Mouse (Mus musculus) CH12F3 (cell line): ENCODE measurements around the gene Rcor2.

Experiments
- in situ Hi-C: fragments of 300-500 bp; cut with MboI; formaldehyde crosslinking; loops from 2 replicates; pipeline ENCODE4 v1.14.3; 2020; ENCODE audit warnings: low sequenced_read_pairs

Rcor2 gene

DNA sequence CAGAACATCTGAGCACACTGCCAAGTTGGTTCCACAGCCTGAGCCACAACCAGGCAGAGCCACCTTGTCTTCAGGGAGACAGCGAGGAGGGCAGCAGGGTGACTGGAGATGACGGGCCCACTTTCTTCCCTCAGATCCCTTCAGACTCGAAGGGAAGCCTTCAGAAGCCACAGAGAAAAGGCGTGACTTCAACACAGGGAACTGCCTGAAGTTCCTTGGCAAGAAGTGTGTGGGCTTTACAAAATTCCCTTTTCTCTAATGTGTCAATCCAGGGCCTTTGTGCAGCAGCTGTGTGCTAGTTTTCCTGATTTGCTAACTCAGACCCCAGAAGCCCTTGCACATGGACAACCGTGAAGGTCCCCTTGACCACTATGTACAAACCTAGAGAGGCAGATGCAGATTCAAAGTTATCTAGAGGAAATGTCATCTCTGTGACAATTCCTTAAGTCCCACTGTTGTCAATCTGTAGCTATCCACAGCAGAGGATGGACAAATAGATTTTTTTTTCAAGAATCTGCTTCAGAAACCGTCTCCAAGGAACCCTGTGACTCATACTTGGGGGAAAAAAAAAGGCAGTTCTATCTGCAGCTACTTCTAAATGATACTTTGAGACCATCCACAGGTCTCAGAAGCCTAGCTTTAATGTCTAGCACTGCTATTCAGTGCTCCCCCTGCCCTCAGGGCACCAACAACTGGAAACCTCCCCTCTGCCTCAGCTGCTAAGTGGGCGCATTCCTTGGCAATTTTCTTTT lies 25.0 kb downstream of the Rcor2 start:
- in situ Hi-C loops: no loop called here

DNA sequence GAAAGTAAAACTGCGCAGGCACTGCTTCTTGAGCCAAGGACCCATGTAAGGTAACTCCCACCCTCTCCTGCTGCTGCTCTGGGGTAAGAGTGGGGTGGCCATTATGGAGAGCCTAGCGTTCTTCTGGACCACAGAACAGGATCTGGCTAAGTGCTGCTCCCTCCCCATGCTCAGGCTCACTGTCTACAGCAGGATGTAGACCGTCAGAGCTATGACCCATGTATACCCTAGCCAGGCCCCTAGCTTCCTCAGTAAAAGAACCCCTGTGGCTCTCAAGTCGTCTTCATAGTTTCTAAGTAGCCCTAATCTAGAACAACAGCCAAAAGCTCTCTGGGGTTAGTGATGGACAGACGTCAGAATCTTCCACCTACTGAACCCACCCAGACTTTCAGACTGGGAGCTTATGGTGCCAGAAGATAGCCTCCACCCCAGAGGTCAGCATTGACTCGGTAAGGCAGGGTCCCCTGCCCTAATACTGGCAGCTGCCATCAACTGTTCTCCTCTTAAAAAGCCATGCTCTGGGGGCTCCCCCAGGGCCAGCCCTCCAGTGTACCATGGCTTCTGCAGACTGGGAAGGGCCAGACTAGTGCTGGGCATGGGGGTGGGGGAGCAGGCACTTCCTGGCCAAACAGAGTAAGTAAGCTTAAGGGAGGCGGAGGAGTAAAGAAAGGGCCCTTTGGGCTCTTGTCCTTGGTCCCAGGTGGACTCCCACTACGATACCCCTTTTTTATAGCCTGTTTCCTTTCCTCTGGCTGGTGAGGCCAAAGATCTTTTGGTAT lies 27.2 kb downstream of the Rcor2 start:
- in situ Hi-C loops: no loop called here

DNA sequence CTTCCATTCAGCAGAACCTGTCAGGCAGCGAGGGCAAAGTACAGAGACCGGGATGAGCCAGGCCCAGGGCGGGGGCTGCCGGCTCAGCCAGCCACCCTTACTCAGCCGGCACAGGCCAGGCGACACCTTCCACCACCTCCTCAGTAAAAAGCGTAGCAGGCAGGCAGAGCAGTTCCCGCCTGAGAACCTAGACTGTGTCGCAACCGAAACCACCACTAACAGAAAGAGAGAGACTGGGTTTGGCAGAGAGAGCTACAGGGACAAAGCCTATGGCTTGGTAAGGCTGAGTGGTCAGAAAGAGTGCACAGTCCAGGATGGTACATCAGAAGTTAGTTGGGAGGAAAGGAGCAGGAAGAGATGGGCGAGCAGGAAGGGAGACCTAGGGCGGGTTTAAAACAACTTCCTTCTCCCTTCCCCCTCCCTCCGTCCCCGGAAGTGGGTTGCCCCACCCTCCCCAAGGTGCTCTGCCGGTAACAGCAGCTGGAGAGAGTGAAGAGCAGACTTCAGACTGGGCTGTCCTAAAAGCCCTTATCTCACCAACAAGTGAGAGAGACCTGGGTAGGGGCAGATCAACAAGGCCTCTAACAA lies 28.0 kb downstream of the Rcor2 start:
- in situ Hi-C loops: no loop called here

DNA sequence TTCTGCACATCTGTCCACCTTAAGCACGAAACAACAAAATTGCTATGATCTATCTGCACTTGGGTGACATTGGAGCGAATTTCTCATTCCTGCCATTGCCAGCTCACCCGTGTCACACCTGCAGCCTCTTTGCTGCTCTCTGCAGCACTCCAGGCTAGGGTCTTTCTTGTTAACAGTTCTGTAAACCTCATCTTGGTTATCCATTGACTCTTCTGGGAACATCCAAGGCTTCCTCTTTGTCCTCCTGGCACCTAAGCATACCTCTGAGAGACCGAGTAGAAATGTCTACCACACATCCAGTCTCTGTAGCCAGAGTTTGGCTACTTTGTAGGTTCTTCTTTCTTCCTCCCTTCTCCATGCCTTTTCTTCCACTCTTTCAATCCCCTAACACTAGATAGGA lies 28.8 kb downstream of the Rcor2 start:
- in situ Hi-C loops: no loop called here

DNA sequence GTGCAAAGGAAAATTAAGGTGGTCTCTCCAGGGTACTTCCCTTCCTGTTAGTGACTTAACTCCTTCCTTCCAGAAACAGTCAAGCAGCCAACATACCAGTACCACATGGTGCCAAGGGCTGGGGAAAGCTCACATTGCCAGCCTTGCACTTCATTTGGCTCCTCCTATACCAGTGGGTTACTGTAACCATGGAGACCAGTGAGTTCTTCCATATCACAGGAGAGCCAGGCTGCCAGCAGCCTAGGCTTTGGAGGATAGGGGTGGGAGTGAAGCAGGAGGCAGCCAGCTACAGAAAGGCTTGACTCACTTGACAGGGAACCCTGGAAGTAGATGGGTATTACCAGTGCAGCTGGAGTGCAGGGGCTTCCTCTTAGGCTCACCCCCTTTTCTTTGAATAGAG lies 31.9 kb downstream of the Rcor2 start:
- in situ Hi-C loops: no loop called here

DNA sequence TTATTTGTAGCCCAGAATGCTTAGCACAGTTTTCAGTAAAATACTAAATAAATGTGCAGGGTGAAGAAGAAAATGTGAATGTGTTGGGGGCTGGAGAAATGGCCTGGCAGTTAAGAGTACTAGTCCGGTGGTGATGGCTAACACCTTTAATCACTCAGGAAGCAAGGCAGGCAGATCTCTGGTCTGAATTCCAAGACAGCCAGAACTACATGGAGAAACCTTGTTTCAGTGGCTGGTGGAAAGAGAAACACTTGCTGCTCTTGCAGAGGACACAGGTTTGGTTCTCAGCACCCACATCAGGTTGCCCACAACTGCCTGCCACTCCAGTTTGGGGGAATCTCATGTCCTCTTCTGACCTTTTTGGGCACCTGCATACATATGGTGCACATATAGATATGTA lies 33.0 kb downstream of the Rcor2 start:
- in situ Hi-C loops: no loop called here

DNA sequence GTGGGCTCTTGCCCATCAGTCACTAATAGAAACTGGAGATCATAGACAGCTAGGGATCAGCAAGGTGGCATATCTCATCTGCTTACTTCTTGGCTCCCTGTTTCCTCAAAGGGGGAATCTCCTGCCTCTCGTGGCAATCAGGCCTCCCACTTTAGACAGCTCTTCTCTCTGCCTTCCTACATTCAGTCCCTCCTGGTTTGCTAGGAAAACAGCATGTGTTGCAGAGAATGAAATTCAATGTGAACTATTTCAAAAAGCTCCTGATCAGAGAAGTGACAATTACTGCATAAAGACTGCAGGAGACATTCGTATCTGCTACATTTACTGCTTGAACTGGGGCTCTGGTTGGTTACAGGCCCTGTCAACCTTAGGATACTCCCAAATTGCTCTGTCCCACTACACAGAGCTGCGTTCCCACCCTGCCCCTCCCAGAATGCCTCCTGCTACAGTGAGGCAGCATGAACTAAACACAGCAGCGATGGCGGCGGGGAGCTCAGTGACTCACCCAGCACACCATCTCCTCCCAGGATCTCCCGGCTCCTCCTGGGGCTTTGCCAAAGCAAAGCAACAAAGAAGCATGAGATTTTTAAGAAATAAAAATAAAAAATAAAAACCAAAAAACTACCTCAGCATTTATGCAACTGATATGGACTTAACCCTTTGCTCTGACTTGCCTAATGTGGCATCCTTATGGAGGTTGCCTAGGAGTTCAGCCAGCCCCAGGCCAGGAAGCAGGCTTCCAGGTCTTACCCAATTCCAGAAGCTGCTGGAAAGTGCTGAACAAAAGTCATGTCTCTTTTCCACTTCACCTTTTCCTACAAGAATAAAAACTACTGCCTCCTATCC lies 34.7 kb downstream of the Rcor2 start:
- in situ Hi-C loops: no loop called here

DNA sequence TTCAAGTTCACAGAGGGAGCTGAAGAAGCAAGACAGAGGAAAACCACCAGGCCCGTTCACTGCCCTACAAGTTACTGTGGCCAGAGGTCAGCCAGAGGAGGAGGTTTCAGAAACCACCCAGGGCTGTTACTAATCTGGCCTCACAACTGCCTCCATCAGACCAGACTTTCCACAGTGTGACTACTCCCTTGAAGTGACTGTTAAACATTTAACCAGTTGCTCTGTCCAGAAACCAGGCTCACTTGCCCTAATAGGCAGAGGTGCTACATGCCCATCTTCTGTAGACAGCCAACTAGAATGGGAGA lies 35.3 kb downstream of the Rcor2 start:
- in situ Hi-C loops: no loop called here

DNA sequence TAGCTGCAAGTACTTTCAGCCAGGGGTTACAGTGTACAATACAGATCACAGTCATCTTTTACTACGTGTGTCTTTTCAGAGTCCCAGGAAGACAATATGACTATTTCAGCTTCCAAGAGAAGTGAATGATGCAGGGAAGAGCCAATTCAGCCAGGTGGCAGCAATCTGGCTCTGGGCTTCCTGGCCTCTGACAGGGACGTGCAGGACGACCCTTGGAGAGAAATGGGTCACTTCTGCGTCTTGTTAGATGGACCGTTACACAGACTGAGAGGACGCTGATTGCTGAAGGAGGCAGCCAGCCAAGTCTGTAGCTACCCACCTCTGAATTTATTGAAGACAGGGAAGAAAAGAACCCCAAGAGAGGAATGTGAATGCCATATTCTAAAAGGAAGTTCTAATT lies 36.7 kb downstream of the Rcor2 start:
- in situ Hi-C loops: no loop called here

DNA sequence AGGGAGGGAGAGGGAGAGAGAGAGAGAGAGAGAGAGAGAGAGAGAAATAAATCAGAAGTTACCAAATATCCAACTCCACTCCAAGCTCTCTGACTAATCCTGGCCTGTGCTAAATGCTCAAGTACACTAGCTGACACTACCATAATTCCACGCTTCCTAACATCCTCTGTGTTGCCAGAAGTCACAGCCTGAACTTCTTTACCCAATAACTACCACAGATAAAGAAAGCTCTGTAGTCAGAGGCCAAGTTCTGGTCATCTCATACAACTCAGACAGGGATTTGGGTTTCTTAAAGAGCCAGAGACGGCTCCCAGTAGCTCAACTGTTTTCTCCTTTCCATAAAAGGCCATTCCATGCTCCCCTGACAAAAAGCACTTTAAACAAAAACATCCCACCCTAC lies 37.7 kb downstream of the Rcor2 start:
- in situ Hi-C loops: no loop called here

DNA sequence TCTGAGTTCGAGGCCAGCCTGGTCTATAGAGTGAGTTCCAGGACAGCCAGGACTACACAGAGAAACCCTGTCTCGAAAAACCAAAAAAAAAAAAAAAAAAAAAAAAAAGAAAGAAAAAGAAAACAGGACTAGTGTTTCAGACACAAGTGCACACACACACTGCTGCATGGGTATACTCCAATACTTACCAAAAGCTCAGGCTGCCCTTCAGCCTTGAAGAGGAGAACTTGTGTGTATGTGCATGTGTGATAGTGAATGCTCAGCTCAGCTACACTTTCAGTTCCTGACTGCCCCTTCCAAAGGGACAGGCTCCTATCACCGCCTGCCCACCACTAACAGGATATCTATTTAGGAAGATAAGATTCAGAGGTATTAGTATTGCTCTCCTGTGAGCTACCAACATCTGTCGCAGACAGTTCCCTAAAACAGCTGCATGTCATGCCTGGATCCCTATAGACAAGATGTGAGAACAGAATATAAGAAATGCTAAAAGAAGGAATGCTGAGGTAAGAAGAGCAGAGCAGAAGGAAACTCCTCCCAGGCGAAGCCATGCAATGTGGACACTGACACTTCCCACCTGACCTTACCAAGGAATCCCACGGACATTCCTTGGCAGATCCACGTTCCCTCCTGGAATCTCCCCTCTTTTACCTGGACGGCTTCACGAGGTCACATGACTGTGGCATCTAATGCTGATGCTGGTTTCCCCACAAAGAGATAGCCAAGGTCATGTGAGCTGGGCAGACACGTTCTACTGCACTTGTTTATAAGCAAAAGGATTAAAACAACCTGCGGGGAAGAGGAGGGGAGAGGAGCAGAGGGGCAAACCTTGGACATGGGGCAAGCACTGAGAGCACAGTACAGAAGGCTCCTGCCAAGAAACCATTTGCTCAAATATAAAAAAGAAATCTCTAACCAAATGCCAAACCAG lies 38.5 kb downstream of the Rcor2 start:
- in situ Hi-C loops: no loop called here

DNA sequence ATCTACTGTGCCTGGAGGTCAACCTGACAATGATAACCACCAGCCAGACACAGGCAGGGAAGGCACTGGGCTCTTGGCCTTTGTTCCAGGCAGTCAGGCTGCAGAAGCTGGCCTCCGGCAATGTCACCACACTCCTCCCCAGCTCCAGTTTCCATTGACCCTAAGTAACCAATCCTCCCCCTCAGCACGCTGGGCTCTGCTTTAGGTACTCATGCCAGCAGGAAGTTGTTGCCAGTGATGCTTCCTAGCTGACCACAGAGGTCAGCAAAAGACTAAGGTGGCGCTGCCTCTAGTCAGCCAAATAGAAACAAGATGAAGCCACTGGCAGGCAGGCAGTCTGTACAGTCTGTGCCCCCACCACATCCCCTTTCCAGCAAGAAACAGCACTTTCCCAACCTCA lies 39.8 kb downstream of the Rcor2 start:
- in situ Hi-C loops: no loop called here

DNA sequence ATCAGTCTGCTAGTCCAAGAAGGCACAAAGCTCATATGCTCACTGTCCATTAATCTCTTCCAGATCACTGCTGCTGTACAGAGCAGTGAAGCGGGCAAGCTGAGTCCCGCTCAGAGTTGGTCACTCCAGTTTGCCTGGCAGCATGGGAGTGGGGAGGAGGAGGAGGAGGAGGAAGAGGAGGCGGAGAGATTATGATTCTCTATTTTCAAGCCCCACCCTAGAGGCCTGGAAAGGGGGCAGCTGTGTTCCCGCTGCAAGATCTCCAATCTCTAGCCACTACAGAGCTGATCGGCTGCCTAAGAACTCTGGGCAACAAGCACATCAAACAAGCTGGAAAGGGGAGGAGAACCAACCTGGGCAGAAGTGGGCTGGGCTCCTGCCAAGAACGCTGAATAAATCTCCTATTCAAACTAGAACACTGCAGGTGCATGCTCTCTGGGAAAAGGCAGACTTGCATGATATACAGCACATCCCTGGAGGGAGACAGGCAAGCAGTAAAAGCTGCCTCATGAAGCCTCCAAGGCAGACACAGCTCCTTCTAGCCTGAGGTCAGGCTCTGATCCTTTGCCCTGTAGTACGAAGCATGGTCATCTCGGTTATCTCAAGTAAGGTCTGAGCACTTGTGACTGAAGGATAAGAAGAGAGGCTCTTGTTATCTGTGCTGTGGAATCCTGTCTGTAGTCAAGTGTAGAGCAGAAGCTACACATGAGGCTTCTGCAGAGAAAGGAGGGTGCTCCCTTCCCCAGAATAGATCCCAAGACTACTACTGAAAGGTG lies 41.1 kb downstream of the Rcor2 start:
- in situ Hi-C loops: no loop called here

DNA sequence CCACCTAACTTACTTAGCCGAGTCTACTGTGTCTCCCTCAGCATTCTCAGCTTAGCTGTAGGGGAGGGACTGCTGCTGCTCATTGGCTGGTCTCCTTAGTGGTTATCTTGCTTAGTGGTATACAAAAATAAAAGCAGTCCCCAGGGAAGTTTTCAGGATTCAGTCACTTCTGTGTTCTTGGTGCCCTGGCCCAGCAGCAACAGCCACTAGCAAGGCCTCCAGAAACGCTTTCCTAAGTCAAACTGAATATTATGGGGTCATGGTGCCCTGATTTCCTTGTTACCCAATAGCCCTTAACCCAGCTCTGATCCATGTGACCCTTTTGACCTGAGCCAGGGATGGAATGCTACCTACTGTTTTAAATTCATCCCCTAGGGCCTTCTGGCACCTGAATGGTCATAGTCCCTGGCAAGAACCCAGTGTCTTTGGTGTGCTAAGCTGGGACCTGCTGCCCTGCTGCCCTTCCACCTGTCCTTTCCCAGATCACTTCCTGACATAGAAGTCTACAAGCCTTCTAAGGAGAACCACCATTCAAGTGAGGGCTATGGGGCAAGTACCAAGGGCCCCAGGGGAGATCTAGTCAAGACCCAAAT lies 42.7 kb downstream of the Rcor2 start:
- in situ Hi-C loops: no loop called here

DNA sequence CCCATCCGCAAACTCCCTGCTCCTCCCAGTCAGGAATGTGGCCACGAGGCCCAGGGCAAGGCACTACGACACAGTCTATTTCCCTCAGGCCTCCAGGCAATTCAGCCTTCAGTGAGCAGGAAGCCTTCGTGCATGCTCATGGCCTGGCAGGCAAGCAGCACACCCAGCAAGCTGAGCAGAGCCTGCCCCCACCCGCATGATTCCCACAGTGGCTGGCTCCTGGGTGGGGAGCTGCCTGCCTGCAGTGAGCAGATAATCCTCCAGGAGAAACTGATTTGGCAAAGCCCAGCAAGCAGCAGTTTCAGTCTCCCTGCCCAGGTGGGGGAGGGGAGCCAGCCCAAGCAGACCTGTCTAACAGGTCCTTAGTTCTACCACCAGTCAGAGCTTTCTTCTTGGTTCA lies 43.6 kb downstream of the Rcor2 start:
- in situ Hi-C loops: no loop called here

DNA sequence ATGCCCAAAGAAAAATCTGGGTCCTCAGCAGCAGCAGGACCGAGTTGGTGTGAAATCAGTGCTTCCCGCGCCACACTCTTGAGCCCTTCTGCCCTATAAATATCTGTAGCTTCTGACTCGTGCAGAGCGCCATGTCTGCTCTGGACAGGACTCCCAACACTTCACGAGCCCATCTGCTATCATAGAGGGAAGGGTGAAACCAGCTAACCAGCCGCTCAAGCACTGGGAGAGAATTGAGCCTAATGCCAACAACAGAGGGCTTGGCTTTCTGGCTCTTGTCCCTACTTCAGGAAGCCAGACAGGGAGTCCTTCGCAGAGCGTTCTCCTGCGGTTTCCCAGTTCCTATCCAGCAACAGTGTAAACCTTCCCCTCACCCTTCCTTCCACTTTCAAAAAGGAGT lies 44.2 kb downstream of the Rcor2 start:
- in situ Hi-C loops: no loop called here

DNA sequence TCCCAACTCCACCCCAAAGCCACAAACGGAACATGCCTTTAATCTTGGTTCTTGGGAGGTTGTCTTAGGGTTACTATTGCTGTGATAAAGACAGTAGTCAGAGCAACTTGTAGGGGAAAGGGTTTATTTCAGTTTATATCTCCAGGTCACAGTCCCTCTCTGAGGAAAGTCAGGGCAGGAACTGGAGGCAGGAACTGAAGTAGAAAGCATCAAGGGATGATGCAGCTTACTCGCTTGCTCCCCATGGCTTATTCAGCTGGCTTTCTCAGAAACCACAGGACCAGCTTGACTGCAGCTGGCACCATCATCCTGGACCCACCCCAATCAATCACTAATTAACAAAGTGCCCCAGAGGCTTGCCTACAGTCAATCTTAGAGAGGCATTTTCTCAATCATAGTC lies 46.5 kb downstream of the Rcor2 start:
- in situ Hi-C loops: no loop called here

DNA sequence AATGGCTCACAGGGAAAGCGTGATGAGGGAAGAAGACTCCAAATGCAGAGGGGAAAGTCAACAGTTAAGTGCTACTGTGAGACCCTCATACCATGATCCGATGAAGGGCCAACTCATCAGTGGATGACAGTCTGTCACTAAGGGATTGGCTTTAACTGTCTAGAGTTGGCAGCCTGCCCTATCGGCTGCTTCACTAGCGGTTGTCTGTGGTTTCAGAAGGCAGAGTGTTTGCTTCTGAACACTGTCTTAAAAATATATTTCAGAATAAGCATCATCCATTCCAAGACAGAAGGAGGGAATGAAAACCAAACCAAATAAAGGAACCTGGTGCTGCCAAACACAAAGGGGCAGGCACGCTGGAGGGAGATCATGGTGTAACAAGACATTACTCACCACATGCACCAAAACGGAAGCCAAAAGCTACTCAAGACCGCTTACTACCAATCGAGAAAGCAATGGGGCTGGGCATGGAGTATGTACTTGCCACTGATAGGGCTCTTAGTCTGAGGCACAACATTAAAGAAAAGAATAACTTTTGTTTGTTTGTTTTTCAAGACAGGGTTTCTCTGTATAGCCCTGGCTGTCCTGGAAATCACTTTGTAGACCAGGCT lies 48.0 kb downstream of the Rcor2 start:
- in situ Hi-C loops: no loop called here

DNA sequence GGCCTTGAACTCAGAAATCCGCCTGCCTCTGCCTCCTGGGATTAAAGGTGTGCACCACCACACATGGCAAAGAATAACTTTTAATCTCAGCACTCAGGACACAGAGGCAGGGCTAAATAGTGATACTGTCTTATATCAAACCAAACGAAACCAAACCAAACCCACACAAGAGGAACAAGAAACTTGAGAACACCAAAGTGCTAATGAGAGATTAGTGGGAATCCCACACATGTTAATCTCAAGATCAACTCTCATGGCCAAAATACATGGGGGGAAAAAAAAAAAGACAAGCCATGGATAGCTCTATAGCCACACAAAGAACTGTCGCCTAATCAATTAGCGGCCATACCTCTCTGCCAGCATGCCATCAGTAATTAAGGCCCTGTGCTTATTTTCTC lies 48.5 kb downstream of the Rcor2 start:
- in situ Hi-C loops: no loop called here
